Mouse (Mus musculus) WW6 (cell line): ENCODE measurements around the gene Hist1h3d.
"Not testable (repeated sequence)": the region's sequence is repeated elsewhere in the genome, so short reads cannot be mapped to it uniquely, and the experiment has no call there.

Experiments
- DNase-seq: peaks from one replicate; pipeline ENCODE4 v3.0.0-alpha.2; 2013; ENCODE audit warnings: low read depth, low spot score

The Hist1h3d gene

DNA sequence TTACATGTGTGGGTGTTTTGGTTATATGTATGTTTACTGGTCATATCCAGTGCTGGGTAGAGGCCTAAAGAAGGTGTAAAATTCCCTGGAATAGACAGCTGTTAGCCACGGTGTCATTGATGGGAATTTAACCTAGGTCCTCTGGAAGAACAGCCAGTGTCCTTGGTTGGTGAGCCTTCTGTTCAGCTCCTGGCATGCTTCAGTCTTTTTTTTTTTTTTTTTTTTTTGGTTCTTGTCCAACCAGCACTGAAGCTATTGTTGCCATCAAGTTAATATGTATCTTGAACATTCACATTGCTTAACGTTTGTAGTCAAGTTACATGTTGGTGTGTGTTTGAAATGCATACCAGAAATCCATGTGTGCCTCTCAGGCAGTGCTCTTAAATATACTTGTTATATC, 11.1 kb upstream of the Hist1h3d start:
- no peak for DNase-seq

GRCm38 (mm10) chr13:23570261-23571021, 5.1 kb upstream of the Hist1h3d start:
- DNase-seq = not testable (repeated sequence)

- no peak for DNase-seq
Observed at GRCm38 (mm10) chr13:23571022-23571503, 4.5 kb upstream of the Hist1h3d start, which contains the start of the genes Hist1h2ae and Hist1h2bg. TSS of gene Hist1h2ae (minus strand) at chr13:23571220. TSS of gene Hist1h2bg (plus strand) at chr13:23571396.

GRCm38 (mm10) chr13:23571504-23572217, 3.9 kb upstream of the Hist1h3d start:
- DNase-seq = not testable (repeated sequence)

GRCm38 (mm10) chr13:23572218-23573033, 3.1 kb upstream of the Hist1h3d start:
- DNase-seq = no peak

DNA sequence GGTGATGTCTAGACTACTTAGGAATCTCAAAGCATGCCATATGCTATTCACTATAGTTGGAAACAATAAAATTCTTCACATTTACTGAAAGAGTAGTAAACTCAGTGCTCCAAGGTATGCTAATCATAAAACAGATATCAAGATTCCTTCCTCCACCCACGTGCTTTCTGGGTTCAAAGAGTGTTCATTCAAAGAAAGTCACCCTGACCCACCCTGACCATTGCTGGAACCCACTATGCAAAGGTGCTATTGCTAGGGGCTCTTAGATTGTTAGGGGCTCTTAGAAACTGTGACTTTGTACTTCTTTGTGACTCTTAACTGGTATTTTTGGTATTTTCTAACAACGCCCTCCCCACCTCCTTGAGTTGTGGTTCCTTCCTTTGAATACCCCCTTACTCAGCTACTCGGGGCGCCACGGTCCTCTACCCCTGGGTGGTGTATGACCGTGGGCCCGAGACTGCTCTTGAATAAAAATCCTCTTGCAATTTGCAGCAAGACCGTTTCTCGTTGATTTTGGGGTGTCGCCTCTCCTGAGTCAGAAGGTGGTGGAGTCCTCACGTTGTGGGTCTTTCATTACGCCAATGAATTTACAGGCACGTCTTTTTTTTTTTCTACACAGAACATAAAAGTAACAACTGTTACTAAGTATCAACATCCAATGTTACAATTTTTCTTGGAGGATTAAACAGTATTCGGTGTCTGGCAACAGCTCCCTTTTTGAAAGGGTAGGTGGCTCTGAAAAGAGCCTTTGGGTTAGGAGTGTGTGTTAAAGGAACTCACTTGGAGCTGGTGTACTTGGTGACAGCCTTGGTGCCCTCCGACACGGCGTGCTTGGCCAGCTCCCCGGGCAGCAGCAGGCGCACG, 2.3 kb upstream of the Hist1h3d start:
- DNase-seq = not testable (repeated sequence)

GRCm38 (mm10) chr13:23573898-23574524, 1.6 kb upstream of the Hist1h3d start, which contains the start of the genes Hist1h2bf and Hist1h2ad:
TSS of gene Hist1h2bf (minus strand) at chr13:23574196.
TSS of gene Hist1h2ad (plus strand) at chr13:23574381.
- not testable (repeated sequence) for DNase-seq

DNA sequence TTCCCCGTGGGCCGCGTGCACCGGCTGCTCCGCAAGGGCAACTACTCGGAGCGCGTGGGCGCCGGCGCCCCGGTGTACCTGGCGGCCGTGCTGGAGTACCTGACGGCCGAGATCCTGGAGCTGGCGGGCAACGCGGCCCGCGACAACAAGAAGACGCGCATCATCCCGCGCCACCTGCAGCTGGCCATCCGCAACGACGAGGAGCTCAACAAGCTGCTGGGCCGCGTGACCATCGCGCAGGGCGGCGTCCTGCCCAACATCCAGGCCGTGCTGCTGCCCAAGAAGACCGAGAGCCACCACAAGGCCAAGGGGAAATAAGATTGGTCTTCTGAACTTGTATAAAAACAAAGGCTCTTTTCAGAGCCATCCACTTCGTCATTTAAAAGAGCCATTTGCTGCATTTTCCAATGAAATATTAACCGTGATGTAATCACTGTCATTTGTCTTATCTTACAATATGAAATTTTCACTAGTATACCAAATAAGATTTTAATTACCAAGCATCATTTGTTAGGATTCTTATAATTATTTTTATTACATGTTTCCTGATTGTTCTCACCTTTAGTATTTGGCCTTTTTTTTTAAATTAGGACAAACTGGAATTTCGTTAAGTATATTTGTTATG, 905 bp upstream of the Hist1h3d start:
- DNase-seq = not testable (repeated sequence)

- not testable (repeated sequence) for DNase-seq
Observed at GRCm38 (mm10) chr13:23575864-23576313, 326 bp downstream of the Hist1h3d start.

DNA sequence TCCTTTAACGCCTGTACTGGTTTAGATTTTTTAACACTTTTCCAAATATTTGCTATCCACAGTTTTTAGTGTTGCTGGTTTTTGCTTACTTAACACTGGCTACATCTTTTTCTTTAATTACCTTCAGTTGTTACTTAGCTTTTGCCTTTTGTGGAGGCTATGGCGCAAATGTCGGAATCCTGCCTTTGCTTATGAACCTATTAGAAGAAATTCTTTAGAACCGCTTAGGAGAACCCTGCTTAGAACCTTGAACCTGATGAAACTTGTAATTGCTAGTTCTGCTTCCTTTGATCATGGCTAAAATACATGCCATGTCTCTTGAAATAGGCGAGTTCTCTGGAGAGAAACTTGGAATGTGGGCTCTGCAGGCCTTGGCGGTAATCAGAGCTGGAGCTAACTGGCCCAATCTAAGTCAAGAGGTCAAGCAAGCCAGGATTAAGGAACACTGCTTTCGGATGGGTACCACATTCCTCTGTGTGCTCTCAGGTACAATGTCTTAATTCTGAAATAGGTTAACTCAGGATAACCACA, 853 bp downstream of the Hist1h3d start:
- DNase-seq = no peak

- DNase-seq = no peak
Observed at GRCm38 (mm10) chr13:23576906-23577639, 1.5 kb downstream of the Hist1h3d start.

GRCm38 (mm10) chr13:23577835-23578234, 2.3 kb downstream of the Hist1h3d start:
- no peak for DNase-seq

DNA sequence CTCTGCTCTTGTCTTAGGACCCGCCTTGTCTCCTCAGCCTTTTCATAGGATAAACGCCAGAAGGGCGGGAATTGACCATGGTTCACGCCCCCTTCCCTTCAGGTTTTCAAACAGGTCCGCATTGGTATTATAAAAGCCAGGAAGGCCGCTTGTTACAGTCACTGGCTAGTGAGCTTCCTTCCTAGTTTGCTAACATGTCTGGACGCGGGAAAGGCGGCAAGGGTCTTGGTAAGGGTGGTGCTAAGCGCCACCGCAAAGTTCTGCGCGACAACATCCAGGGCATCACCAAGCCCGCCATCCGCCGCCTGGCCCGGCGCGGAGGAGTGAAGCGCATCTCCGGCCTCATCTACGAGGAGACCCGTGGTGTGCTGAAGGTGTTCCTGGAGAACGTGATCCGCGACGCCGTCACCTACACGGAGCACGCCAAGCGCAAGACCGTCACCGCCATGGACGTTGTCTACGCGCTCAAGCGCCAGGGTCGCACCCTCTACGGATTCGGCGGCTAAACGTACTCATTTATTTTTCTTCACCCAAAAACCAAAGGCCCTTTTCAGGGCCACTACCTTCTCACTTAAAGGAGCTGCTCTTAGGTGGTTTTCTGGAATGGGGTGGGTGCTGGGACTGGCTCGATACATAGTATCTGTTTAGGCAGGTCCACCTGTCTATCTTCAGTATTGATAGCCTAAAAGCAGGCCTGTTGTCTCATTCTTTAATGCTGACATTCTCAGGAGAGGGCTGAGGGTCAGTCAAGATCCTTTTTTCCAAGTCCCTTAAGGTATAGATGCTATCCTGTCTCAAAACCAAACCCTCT, 6.0 kb downstream of the Hist1h3d start, which contains the start of gene Hist1h4d:
Hist1h4d (plus strand) TSS at position 191 of the 811 bp plus-strand sequence.
- DNase-seq = no peak

- no peak for DNase-seq
Observed at GRCm38 (mm10) chr13:23582219-23583056, 6.9 kb downstream of the Hist1h3d start.

- DNase-seq = no peak
Observed at GRCm38 (mm10) chr13:23583387-23584068, 8.0 kb downstream of the Hist1h3d start.

DNA sequence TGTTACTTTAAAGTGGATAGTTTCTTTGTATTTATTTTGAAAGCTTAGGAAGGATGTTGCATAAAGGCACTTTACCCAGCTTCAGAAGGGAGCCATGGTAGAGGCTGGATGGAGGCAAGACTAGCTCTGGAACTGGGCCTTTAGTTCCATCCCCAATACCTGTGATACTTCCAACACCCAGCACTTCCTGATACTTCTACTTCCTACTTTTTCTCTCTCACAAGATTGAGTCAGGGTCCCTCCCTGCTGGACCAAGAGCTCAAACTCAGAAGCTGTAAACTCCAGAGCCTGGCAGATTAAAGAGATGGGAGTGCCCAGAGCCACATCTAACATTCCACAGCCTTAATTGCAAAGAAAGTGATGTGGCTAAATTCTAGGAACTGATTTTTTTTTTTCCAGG, 8.8 kb downstream of the Hist1h3d start:
- no peak for DNase-seq
